Mouse (Mus musculus): ENCODE results near the gene Ttc21b. TPM values are rescaled to one million over a fixed set of nuclear protein-coding genes. Genes with fewer than 3 reads are reported as not detected.

Ttc21b gene
- 4.2 TPM for polyA plus RNA-seq (2014; fragmentation: Illumina TruSeq; extraction: RNeasy Lipid Tissue Mini Kit (QIAGEN cat#74804); ENCODE audit: low read depth, low replicate concordance)

GRCm38 (mm10) chr2:66256220-66257131 lies at the start of gene Ttc21b:
Gene Ttc21b (minus strand): TSS chr2:66256617.

Other genes with a start within 250 kb of the Ttc21b start
- gene Galnt3, start 131.6 kb downstream of the Ttc21b start, polyA plus RNA-seq (2014; fragmentation: Illumina TruSeq; extraction: RNeasy Lipid Tissue Mini Kit (QIAGEN cat#74804); ENCODE audit: low read depth, low replicate concordance), result 0.48 TPM
- not detected for gene Scn1a, start 184.2 kb upstream of the Ttc21b start, polyA plus RNA-seq (2014; fragmentation: Illumina TruSeq; extraction: RNeasy Lipid Tissue Mini Kit (QIAGEN cat#74804); ENCODE audit: low read depth, low replicate concordance)